Mouse (Mus musculus) liver, embryonic 14.5 days (tissue): ENCODE data around the gene Atxn2l. TPM values are rescaled to one million over a fixed set of nuclear protein-coding genes. Genes with fewer than 3 reads are reported as not detected.

Source experiments
- ATAC-seq: fragments of 200-750 bp; cut with Nextera tagmentation; 2 replicates; pipeline ENCODE4 v1.8.0; 2017; ENCODE audit warnings: moderate number of reproducible peaks, mild to moderate bottlenecking, moderate library complexity; ENCODE audit not compliant: insufficient read depth
- DNase-seq, 3 experiments: peaks; one replicate each; pipeline ENCODE4 v3.0.0-alpha.2; 2012 to 2013; ENCODE audit warnings: low read depth in 3 of 3, low spot score in 3 of 3
- H3K27ac ChIP-seq: fragments of 300-500 bp; sonication (generic); 2 replicates; pipeline ENCODE4 v1.5.1; 2014; ENCODE audit warnings: moderate library complexity, mild to moderate bottlenecking, control low read depth, inconsistent platforms
- H3K27me3 ChIP-seq: fragments of 300-500 bp; sonication (generic); 2 replicates; pipeline ENCODE4 v1.6.1; 2014; ENCODE audit warnings: mild to moderate bottlenecking, low read length, moderate library complexity; ENCODE audit not compliant: control insufficient read depth, insufficient read depth
- H3K36me3 ChIP-seq: fragments of 300-500 bp; sonication (generic); replicated peaks from 2 replicates; pipeline ENCODE4 v1.6.1; 2014; ENCODE audit warnings: low read depth; ENCODE audit not compliant: control insufficient read depth, insufficient read depth
- H3K4me1 ChIP-seq, 2 experiments: fragments of 200-500 bp in 1 of 2; fragments of 300-500 bp in 1 of 2; sonication (generic) in 1 of 2; replicated peaks; 2 replicates each; pipeline ENCODE4 v1.6.1; 2012 to 2014; ENCODE audit warnings: antibody characterized with exemption in 1 of 2, inconsistent platforms in 1 of 2, low read length in 1 of 2; ENCODE audit not compliant: control insufficient read depth in 2 of 2, insufficient read depth in 2 of 2
- H3K4me2 ChIP-seq: fragments of 300-500 bp; sonication (generic); 2 replicates; pipeline ENCODE4 v1.6.1; 2014; ENCODE audit warnings: low read depth, mild to moderate bottlenecking, control low read depth, moderate library complexity
- H3K4me3 ChIP-seq, 2 experiments: fragments of 200-500 bp in 1 of 2; fragments of 300-500 bp in 1 of 2; sonication (generic) in 1 of 2; 2 replicates each; pipeline ENCODE4 v1.5.1; 2012 to 2014; ENCODE audit warnings: low read depth in 2 of 2, low read length in 2 of 2, mild to moderate bottlenecking in 2 of 2, control low read depth in 1 of 2, inconsistent platforms in 1 of 2, moderate library complexity in 1 of 2; ENCODE audit not compliant: insufficient read depth in 1 of 2
- H3K9ac ChIP-seq: fragments of 300-500 bp; sonication (generic); replicated peaks from 2 replicates; pipeline ENCODE4 v1.6.1; 2014; ENCODE audit warnings: mild to moderate bottlenecking, control low read depth, moderate library complexity
- H3K9me3 ChIP-seq: fragments of 300-500 bp; sonication (generic); 2 replicates; pipeline ENCODE4 v1.6.1; 2016; ENCODE audit warnings: low read length, mixed read lengths; ENCODE audit not compliant: control insufficient read depth
- CTCF ChIP-seq: IDR thresholded peaks from 2 replicates; pipeline ENCODE4 v1.5.1; 2016; ENCODE audit warnings: antibody characterized with exemption, low read depth, control low read depth
- EP300 ChIP-seq: IDR thresholded peaks from 2 replicates; pipeline ENCODE4 v1.6.1; 2016; ENCODE audit warnings: antibody characterized with exemption, low read depth
- WGBS: fragments of 180-500 bp; shearing (Covaris S2); extraction: QIAGEN DNeasy Blood & Tissue Kit; methylation state at CpG from one replicate; pipeline ENCODE4 v1.1.7; 2014; ENCODE audit not compliant: insufficient replicate concordance; 5-methylcytosine and 5-hydroxymethylcytosine counted together
- polyA plus RNA-seq, 2 experiments: library from polyadenylated mRNA; depleted of rRNA in 1 of 2; stranded (reverse) in 1 of 2; unstranded in 1 of 2; fragments of >200 nt; fragmentation: Nextera tagmentation in 1 of 2; extraction: Ambion mirVana in 1 of 2; gene quantifications; 2 replicates each; pipeline versions ENCODE4 v1.2.1 to v1.2.3; 2012 to 2014

Atxn2l gene
- polyA plus RNA-seq, 2 experiments: 17.3 to 42.9 TPM

DNA sequence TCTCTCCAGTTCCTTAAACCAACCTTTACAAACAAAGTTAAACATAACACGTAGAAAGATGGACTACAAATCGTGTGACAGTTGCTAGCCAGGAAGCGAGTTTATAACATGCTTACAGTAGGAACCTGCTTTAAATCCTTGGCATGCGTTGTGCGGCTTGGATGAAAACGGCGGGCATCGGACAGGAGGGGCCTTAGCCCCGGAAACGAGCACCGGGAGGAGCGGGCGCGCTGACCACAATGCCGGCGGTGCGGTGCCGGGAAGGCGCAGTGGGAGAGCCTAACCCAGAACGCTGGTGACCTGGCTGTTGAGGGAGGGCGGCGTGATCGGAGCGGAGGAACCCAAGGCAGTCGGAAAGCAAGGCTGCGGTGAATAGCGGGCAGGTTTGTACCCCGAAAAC, 32.5 kb upstream of the Atxn2l start:
- Histone ChIP-seq H3K27me3 (peaks cover 17% of the 10 kb centered on the region), H3K9ac (no peak overlapping the region), H3K36me3 (no peaks in the 10 kb centered on the region), H3K4me2 (peak overlapping the region; percentile 59), H3K4me3 (peak overlapping the region; percentile 33 to 52), H3K9me3 (no peaks in the 10 kb centered on the region), H3K4me1 (no peaks in the 10 kb centered on the region), H3K27ac (no peak overlapping the region)
- DNase-seq (no peak), ATAC-seq (no peak)
- 2% methylated on average over 28 of the region's 28 CpGs for WGBS
- no peak for TF ChIP-seq CTCF
- TF ChIP-seq EP300: no peak

DNA sequence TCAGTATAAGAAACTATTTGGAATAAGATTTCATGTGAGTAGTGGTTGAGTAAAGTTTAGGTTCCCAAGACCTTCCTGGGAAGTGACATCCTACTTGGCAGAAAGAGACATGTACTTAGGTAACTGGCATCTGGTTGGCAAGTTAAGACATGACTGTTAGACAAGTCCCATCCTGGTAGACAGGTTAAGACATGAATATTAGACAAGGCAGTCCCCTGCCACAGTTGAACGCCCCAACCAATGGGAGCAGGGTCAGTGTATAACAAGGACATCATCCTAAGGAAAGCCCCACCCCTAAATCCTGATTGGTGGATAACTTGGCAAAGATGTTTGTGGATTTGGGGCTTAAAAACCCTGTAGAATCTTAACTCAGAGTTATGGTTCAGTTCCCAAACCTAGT, 30.2 kb upstream of the Atxn2l start:
- ATAC-seq (no peak), DNase-seq (no peak)
- H3K27ac ChIP-seq: no peak overlapping the region
- WGBS: 70% methylated on average over 1 of the region's 1 CpGs
- H3K36me3 ChIP-seq: no peaks in the 10 kb centered on the region
- H3K9ac ChIP-seq: no peak overlapping the region
- no peak for TF ChIP-seq EP300
- no peak for TF ChIP-seq CTCF
- H3K27me3 ChIP-seq: peaks cover 17% of the 10 kb centered on the region
- H3K9me3 ChIP-seq: no peaks in the 10 kb centered on the region
- H3K4me3 ChIP-seq: no peak overlapping the region
- no peaks in the 10 kb centered on the region for H3K4me1 ChIP-seq
- H3K4me2 ChIP-seq: no peak overlapping the region

DNA sequence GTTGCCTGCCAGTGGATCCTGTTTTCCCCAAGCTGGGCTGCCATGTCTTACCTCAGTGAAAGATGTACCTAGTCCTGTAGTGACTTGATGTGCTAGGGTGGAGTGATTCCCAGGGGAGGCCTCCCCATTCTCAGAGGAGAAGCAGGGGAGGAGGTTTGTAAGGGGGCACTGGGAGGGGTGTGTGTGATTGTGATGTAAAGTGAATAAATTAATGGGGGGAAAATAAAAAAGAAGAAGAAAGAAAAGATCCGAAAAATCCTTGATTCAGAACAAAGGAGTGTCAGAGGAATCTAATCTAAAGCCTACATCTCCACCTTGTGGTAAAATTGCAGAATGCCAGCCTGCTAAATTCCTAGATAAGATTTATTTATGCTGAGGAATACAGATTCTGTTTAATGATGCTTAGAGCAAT, 24.9 kb upstream of the Atxn2l start:
- H3K36me3 ChIP-seq: no peaks in the 10 kb centered on the region
- H3K4me2 ChIP-seq: no peak overlapping the region
- H3K9ac ChIP-seq: no peak overlapping the region
- H3K4me1 ChIP-seq: no peaks in the 10 kb centered on the region
- no peak overlapping the region for H3K27ac ChIP-seq
- DNase-seq (peak in 2 of 3 experiments; percentile 23 to 24), ATAC-seq (no peak)
- 11% methylated on average over 1 of the region's 1 CpGs for WGBS
- H3K27me3 ChIP-seq: no peaks in the 10 kb centered on the region
- no peak overlapping the region for H3K4me3 ChIP-seq
- TF ChIP-seq CTCF (peak; percentile 59; the same call in 1 of the 2 replicates), EP300 (no peak)
- no peaks in the 10 kb centered on the region for H3K9me3 ChIP-seq

DNA sequence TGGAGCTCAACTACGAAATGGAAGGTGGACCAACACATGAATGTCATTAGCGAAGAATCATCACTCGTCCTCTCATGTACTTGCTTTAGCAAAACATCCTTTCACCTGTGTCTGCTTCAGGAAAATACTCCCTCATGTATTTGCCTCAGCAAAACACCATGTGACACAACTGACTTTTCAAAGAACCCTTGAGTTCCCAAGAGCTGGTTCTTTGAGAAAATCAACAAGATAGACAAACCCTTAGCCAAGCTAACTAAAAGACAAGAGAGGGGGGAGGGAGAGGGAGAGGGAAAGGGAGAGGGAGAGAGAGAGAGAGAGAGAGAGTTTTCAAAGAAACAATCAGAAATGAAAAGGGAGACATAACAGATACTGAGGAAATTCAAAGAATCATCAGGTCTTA, 20.1 kb upstream of the Atxn2l start:
- H3K9me3 ChIP-seq: no peaks in the 10 kb centered on the region
- TF ChIP-seq CTCF (no peak), EP300 (no peak)
- H3K27ac ChIP-seq: no peak overlapping the region
- H3K9ac ChIP-seq: no peak overlapping the region
- H3K4me2 ChIP-seq: no peak overlapping the region
- DNase-seq: no peak
- ATAC-seq: no peak
- H3K4me3 ChIP-seq: no peak overlapping the region
- no peaks in the 10 kb centered on the region for H3K4me1 ChIP-seq
- WGBS: 59% methylated on average over 3 of the region's 3 CpGs
- no peaks in the 10 kb centered on the region for H3K27me3 ChIP-seq
- H3K36me3 ChIP-seq: no peaks in the 10 kb centered on the region

DNA sequence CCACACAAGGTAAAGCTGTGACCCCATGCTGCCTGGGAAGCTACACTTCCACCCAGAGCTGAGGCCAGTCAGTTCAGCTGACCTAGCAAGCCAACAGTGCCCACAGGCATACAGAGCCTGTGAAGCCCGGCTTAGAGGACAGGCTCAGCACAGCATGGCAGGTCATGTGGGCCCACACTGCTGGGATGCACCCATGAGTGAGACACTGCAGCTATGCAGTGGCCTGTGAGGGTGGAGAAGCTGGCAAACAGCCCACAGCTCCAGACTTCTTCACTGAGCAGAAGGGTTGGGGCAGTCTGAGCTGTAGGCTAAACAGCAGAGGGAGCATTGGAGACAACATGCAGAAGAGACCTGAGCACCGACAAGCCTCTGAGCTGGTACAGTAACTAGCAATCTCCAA, 16.3 kb upstream of the Atxn2l start:
- no peak overlapping the region for H3K4me2 ChIP-seq
- ATAC-seq (no peak), DNase-seq (no peak)
- H3K4me1 ChIP-seq: no peaks in the 10 kb centered on the region
- H3K27me3 ChIP-seq: no peaks in the 10 kb centered on the region
- H3K36me3 ChIP-seq: no peaks in the 10 kb centered on the region
- WGBS: 66% methylated on average over 2 of the region's 2 CpGs
- no peak overlapping the region for H3K9ac ChIP-seq
- TF ChIP-seq CTCF (no peak), EP300 (no peak)
- H3K27ac ChIP-seq: no peak overlapping the region
- H3K4me3 ChIP-seq: no peak overlapping the region
- H3K9me3 ChIP-seq: no peaks in the 10 kb centered on the region
